Mouse (Mus musculus) adrenal gland, postnatal 25 days (tissue): ENCODE measurements at regions not wholly inside any gene's neighbourhood (a gene's known extent, or its start where the extent isn't known, plus 50 kb on each side); places are given as distances from the start of the nearest gene placed in this dataset.
"Not testable (repeated sequence)": the region's sequence is repeated elsewhere in the genome, so short reads cannot be mapped to it uniquely, and the experiment has no call there.

ENCODE experiments used
- DNase-seq: peaks from one replicate; pipeline ENCODE4 v3.0.0; 2021; ENCODE audit warnings: mixed read lengths

GRCm38 (mm10) chr10:69044171-69044651 lies 107.0 kb upstream of the Rhobtb1 start:
- DNase-seq, result no peak

GRCm38 (mm10) chr10:69045275-69045674 lies 106.0 kb upstream of the Rhobtb1 start:
- DNase-seq, result no peak

GRCm38 (mm10) chr10:69046008-69046555 lies 105.2 kb upstream of the Rhobtb1 start:
- DNase-seq, result no peak

- no peak for DNase-seq
Observed at GRCm38 (mm10) chr10:69078008-69078407, 73.2 kb upstream of the Rhobtb1 start.

- no peak for DNase-seq
Observed at GRCm38 (mm10) chr10:69086184-69086583, 65.0 kb upstream of the Rhobtb1 start.

- no peak for DNase-seq
Observed at GRCm38 (mm10) chr10:69091872-69092271, 59.4 kb upstream of the Rhobtb1 start.

GRCm38 (mm10) chr10:69100021-69100420 lies 51.2 kb upstream of the Rhobtb1 start:
- DNase-seq, result no peak

DNA sequence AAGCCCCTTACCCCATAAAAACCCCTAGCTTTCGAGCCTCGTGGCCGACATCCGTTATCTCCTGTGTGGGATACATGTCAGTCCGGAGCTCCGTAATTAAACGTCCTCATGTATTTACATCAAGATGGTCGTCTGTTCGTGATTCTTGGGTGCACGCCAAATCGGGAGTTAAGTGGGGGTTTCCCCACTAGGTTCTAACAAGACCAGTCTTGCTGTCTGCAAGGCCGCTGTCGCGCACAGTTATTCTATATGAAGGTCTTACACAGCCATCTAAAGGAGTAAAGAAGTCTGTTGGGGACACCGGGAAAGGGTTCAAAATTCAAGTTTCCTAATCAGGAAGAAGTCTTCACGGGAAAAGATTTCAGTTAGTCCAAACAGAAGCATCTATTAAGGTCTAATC lies 50.5 kb upstream of the Rhobtb1 start:
- DNase-seq, result not testable (repeated sequence)
